Mouse (Mus musculus) stomach, postnatal 0 days (tissue): ENCODE data around the gene Hist1h2aa. TPM values are rescaled to one million over a fixed set of nuclear protein-coding genes. Genes with fewer than 3 reads are reported as not detected.

Experiments
- ATAC-seq: fragments of 200-750 bp; cut with Nextera tagmentation; 2 replicates; pipeline ENCODE4 v1.8.0; 2017; ENCODE audit not compliant: low FRiP score, low TSS enrichment
- DNase-seq: peaks from one replicate; pipeline ENCODE4 v3.0.0-alpha.2; 2016; ENCODE audit warnings: low spot score
- H3K27ac ChIP-seq: fragments of 300-500 bp; sonication (generic); replicated peaks from 2 replicates; pipeline ENCODE4 v1.5.1; 2014; ENCODE audit warnings: mild to moderate bottlenecking, control low read depth
- H3K27me3 ChIP-seq: fragments of 300-500 bp; sonication (generic); 2 replicates; pipeline ENCODE4 v1.6.1; 2014; ENCODE audit warnings: low read length; ENCODE audit not compliant: control insufficient read depth, insufficient read depth
- H3K36me3 ChIP-seq: fragments of 300-500 bp; sonication (generic); 2 replicates; pipeline ENCODE4 v1.6.1; 2014; ENCODE audit warnings: low read length, mixed read lengths; ENCODE audit not compliant: control insufficient read depth, insufficient read depth
- H3K4me1 ChIP-seq: fragments of 300-500 bp; sonication (generic); replicated peaks from 2 replicates; pipeline ENCODE4 v1.6.1; 2014; ENCODE audit warnings: antibody characterized with exemption; ENCODE audit not compliant: control insufficient read depth, insufficient read depth
- H3K4me2 ChIP-seq: fragments of 300-500 bp; sonication (generic); replicated peaks from 2 replicates; pipeline ENCODE4 v1.6.1; 2014; ENCODE audit warnings: low read depth, mild to moderate bottlenecking, control low read depth, moderate library complexity
- H3K4me3 ChIP-seq: fragments of 300-500 bp; sonication (generic); 2 replicates; pipeline ENCODE4 v1.5.1; 2014; ENCODE audit warnings: low read depth, low read length, control low read depth
- H3K9ac ChIP-seq: fragments of 300-500 bp; sonication (generic); 2 replicates; pipeline ENCODE4 v1.6.1; 2014; ENCODE audit warnings: mild to moderate bottlenecking, low read length, control low read depth, mixed read lengths
- H3K9me3 ChIP-seq: fragments of 300-500 bp; sonication (generic); 2 replicates; pipeline ENCODE4 v1.6.1; 2016; ENCODE audit warnings: low read length; ENCODE audit not compliant: control insufficient read depth
- CTCF ChIP-seq: IDR thresholded peaks from 2 replicates; pipeline ENCODE4 v1.5.1; 2016; ENCODE audit warnings: antibody characterized with exemption, low read depth, mild to moderate bottlenecking, moderate library complexity
- EP300 ChIP-seq: optimal IDR thresholded peaks from 2 replicates; pipeline ENCODE3; 2016; ENCODE audit warnings: antibody characterized with exemption
- WGBS: fragments of 180-500 bp; shearing (Covaris S2); extraction: QIAGEN DNeasy Blood & Tissue Kit; methylation state at CpG from one replicate; pipeline ENCODE4 v1.1.7; 2014; 5-methylcytosine and 5-hydroxymethylcytosine counted together
- polyA plus RNA-seq: library from polyadenylated mRNA; unstranded; fragments of >200 nt; fragmentation: Nextera tagmentation; extraction: Ambion mirVana; gene quantifications from 2 replicates; pipeline ENCODE4 v1.2.1, GENCODE M21; 2015

Hist1h2aa gene
- polyA plus RNA-seq, 1 experiment from 2014 or later, result not detected

DNA sequence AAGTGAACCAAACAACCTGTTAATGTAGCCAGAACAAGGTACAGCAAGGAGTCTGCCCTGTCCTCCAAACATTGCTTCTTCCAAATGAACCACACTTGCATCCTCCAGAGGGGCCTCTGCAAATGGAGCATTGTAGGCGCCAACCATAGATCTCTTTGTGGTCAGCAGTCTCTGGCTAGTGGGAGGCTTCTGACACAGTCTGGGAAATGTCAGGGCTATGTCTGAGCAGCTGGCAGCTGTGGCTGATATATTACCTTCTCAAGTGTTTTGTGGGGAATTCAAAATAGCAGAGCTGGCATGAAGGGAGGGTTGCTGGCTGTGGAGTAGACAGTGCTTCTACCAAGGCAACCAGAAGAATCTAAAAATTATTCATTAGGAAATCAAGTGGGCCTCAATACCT is 18.1 kb upstream of the Hist1h2aa start:
- H3K27me3 ChIP-seq, result no peaks in the 10 kb centered on the region
- H3K36me3 ChIP-seq, result no peaks in the 10 kb centered on the region
- H3K4me3 ChIP-seq, result no peak overlapping the region
- no peaks in the 10 kb centered on the region for H3K9me3 ChIP-seq
- no peak overlapping the region for H3K9ac ChIP-seq
- no peak for DNase-seq
- H3K4me2 ChIP-seq, result no peak overlapping the region
- H3K4me1 ChIP-seq, result no peaks in the 10 kb centered on the region
- 58% methylated on average over 1 of the region's 1 CpGs for WGBS
- ATAC-seq, result no peak
- no peak for TF ChIP-seq EP300
- no peak for TF ChIP-seq CTCF
- no peak overlapping the region for H3K27ac ChIP-seq

DNA sequence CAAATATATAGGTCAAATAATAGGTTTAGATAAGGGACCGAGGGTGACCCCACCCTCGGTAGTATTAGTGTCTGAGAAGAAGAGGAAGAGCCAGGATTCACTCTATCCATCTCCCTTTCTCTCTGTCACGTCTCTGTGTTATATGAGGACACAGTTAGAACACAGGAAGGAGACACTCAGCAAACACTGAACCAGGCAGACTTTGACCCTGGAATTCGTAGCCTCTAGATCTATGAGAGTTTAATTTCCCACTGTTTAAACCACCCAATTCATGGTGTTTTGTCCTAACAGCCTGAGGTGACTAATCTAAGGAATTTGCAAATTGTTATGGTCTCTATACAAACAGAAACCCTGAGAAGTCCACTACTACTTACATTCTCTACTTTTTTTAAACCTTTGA is 16.6 kb upstream of the Hist1h2aa start:
- Histone ChIP-seq H3K9ac (no peak overlapping the region), H3K36me3 (no peaks in the 10 kb centered on the region), H3K4me3 (no peak overlapping the region), H3K4me2 (no peak overlapping the region), H3K4me1 (no peaks in the 10 kb centered on the region), H3K27ac (no peak overlapping the region), H3K9me3 (no peaks in the 10 kb centered on the region), H3K27me3 (no peaks in the 10 kb centered on the region)
- DNase-seq, result no peak
- peak; percentile 64; the same call in 1 of the 2 replicates for ATAC-seq
- 33% methylated on average over 4 of the region's 4 CpGs for WGBS
- no peak for TF ChIP-seq EP300
- no peak for TF ChIP-seq CTCF

DNA sequence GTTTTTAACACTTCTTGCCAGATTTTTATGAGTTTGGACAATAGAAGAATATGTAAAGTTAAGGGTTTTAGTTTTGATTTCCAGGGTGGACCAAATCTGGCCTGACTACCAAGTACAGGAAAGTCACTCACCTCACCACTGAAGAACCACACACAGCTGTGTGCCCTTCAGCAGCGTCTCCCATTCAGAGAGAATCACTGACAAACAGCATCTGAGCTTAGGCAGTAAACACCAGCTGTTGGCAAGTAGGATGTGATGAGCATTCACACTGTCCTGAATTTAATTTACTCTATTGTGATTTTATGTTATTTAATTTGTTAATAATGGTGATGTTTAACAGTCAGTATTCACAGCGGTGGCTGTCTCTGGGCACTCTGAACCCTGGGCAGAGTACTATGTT is 8.5 kb upstream of the Hist1h2aa start:
- H3K36me3 ChIP-seq, result no peaks in the 10 kb centered on the region
- no peak overlapping the region for H3K4me2 ChIP-seq
- no peak overlapping the region for H3K9ac ChIP-seq
- H3K4me1 ChIP-seq, result 0 out of 2 replicates have a peak, but pooled peaks cover 2% of the 10 kb centered on the region
- no peak overlapping the region for H3K4me3 ChIP-seq
- no peak overlapping the region for H3K27ac ChIP-seq
- no peaks in the 10 kb centered on the region for H3K9me3 ChIP-seq
- TF ChIP-seq EP300 (no peak), CTCF (no peak)
- 62% methylated on average over 2 of the region's 2 CpGs for WGBS
- DNase-seq, result no peak
- H3K27me3 ChIP-seq, result no peaks in the 10 kb centered on the region
- no peak for ATAC-seq

DNA sequence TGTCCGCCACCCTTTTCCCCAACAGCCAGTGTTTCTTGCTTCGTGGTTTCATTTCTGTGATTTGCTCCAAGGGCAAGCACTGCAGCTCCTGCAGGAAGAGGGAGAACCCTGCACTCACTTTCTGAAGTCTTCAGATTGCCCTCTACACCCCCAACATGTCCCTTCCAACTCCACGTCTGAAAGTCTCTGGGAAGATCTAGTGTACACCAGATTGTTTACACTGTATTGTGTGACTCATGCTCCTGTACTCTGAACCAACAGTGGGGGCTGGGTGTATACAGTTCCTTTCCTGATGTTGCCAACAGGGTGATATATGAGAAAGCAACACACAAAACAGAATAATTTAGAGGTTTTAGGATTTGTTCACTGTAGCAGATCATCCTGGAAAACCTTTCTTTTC is 5.6 kb upstream of the Hist1h2aa start:
- Histone ChIP-seq H3K4me3 (0 out of 2 replicates have a peak overlapping the region, but pooled peaks have one; percentile 1), H3K9me3 (no peaks in the 10 kb centered on the region), H3K27me3 (no peaks in the 10 kb centered on the region), H3K4me1 (0 out of 2 replicates have a peak, but pooled peaks cover 2% of the 10 kb centered on the region), H3K27ac (0 out of 2 replicates have a peak overlapping the region, but pooled peaks have one; percentile 35), H3K4me2 (no peak overlapping the region), H3K9ac (no peak overlapping the region), H3K36me3 (no peaks in the 10 kb centered on the region)
- ATAC-seq (peak; percentile 87), DNase-seq (no peak)
- WGBS, result 33% methylated on average over 3 of the region's 3 CpGs
- TF ChIP-seq CTCF (0 out of 2 replicates have a peak, but pooled peaks have one; percentile 12), EP300 (no peak)

DNA sequence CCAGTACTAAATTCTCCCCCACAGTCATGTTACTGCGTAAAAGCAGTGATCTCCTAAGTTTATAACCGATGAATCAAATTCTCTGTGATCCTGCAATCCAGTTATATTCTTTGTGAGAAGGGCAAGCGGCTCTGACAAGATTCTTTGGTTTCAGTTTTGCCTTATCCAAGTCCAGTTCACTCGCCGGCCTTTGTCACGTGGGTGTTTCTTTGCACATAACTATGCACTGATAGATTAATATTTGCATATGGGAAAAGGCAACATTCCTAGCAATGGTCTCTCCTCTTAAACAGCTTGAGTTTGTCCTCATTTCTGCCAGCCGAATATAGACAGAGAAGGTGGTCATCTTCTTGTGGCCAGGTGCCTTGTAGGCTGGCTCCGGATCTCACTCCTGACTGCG is 3.8 kb upstream of the Hist1h2aa start:
- TF ChIP-seq CTCF (no peak), EP300 (no peak)
- Histone ChIP-seq H3K9me3 (no peaks in the 10 kb centered on the region), H3K27ac (no peak overlapping the region), H3K36me3 (no peaks in the 10 kb centered on the region), H3K4me1 (0 out of 2 replicates have a peak, but pooled peaks cover 2% of the 10 kb centered on the region), H3K27me3 (no peaks in the 10 kb centered on the region), H3K4me2 (peak overlapping the region; percentile 9; the same call in 1 of the 2 replicates), H3K9ac (no peak overlapping the region), H3K4me3 (no peak overlapping the region)
- DNase-seq (peak; percentile 48), ATAC-seq (peak; percentile 59; the same call in 1 of the 2 replicates)
- 73% methylated on average over 9 of the region's 9 CpGs for WGBS

DNA sequence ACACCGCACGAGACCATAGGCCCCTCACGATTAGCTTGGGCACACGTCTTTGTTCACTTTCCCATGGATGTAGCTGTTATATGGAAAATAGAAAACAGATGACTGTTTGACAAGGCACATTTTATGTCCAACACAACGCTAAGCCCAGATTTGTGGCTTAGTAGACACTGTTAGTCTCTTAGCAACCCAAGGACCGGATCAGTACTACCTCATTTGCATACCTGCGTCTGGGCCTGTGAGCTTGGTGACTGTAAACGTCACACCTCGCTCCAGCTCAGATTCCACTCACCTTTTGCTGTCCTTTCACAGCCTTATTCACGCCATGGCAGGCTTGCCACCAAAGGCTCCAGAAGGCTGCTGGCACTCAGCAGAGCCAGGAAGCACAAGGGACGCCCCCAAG is 3.4 kb upstream of the Hist1h2aa start:
- H3K4me1 ChIP-seq, result 0 out of 2 replicates have a peak, but pooled peaks cover 2% of the 10 kb centered on the region
- H3K36me3 ChIP-seq, result no peaks in the 10 kb centered on the region
- TF ChIP-seq CTCF (no peak), EP300 (no peak)
- 58% methylated on average over 11 of the region's 11 CpGs for WGBS
- H3K9ac ChIP-seq, result no peak overlapping the region
- no peaks in the 10 kb centered on the region for H3K9me3 ChIP-seq
- no peaks in the 10 kb centered on the region for H3K27me3 ChIP-seq
- peak overlapping the region; percentile 9; the same call in 1 of the 2 replicates for H3K4me2 ChIP-seq
- H3K27ac ChIP-seq, result no peak overlapping the region
- ATAC-seq, result peak; percentile 79
- peak; percentile 41 for DNase-seq
- H3K4me3 ChIP-seq, result no peak overlapping the region
